Mouse (Mus musculus): Measurements from ENCODE around the gene Camk1.
A peak's percentile ranks its signal among the peaks of the same experiment; 100 is the strongest.

Gene Camk1

GRCm38 (mm10) chr6:113343177-113344092 is at the start of gene Camk1:
Camk1 (minus strand) TSS chr6:113343984.
- DNase-seq, result peak; percentile 87

GRCm38 (mm10) chr6:113392387-113393071 is 48.7 kb upstream of the Camk1 start:
- peak; percentile 38 for DNase-seq

- no peak for DNase-seq
These were observed 48.2 kb upstream of the Camk1 start for GRCm38 (mm10) chr6:113392015-113392386.

- no peak for DNase-seq
These were observed 46.9 kb upstream of the Camk1 start for GRCm38 (mm10) chr6:113390715-113391114.

- no peak for DNase-seq
These were observed 45.2 kb upstream of the Camk1 start, which contains the start of gene Ttll3 for GRCm38 (mm10) chr6:113388960-113389359. Ttll3 (plus strand) TSS chr6:113389260.

GRCm38 (mm10) chr6:113386025-113386424 is 42.2 kb upstream of the Camk1 start:
- DNase-seq, result no peak

GRCm38 (mm10) chr6:113385160-113385714 is 41.5 kb upstream of the Camk1 start:
- no peak for DNase-seq

GRCm38 (mm10) chr6:113384351-113384927 is 40.7 kb upstream of the Camk1 start:
- DNase-seq, result no peak

- no peak for DNase-seq
These were observed 36.7 kb upstream of the Camk1 start for GRCm38 (mm10) chr6:113380480-113380879.

- peak; percentile 44 for DNase-seq
These were observed 35.5 kb upstream of the Camk1 start for GRCm38 (mm10) chr6:113379246-113379645.

- peak; percentile 94 for DNase-seq
These were observed 34.0 kb upstream of the Camk1 start, which contains the start of the genes Tada3 and Arpc4 for GRCm38 (mm10) chr6:113377496-113378385. Tada3 (minus strand) TSS chr6:113377883. Arpc4 (plus strand) TSS chr6:113378115.

GRCm38 (mm10) chr6:113377172-113377495 is 33.4 kb upstream of the Camk1 start:
- no peak for DNase-seq

- no peak for DNase-seq
These were observed 29.7 kb upstream of the Camk1 start for GRCm38 (mm10) chr6:113373491-113373890.

- DNase-seq, result no peak
These were observed 26.6 kb upstream of the Camk1 start for GRCm38 (mm10) chr6:113370194-113370929.

- no peak for DNase-seq
These were observed 24.8 kb upstream of the Camk1 start for GRCm38 (mm10) chr6:113368577-113368976.

GRCm38 (mm10) chr6:113368124-113368523 is 24.3 kb upstream of the Camk1 start:
- no peak for DNase-seq

- DNase-seq, result no peak
These were observed 23.8 kb upstream of the Camk1 start for GRCm38 (mm10) chr6:113367574-113367973.

- no peak for DNase-seq
These were observed 22.9 kb upstream of the Camk1 start for GRCm38 (mm10) chr6:113366639-113367038.

- DNase-seq, result no peak
These were observed 20.8 kb upstream of the Camk1 start for GRCm38 (mm10) chr6:113364518-113365135.

GRCm38 (mm10) chr6:113362241-113362640 is 18.5 kb upstream of the Camk1 start:
- DNase-seq, result no peak

GRCm38 (mm10) chr6:113361476-113361875 is 17.7 kb upstream of the Camk1 start:
- no peak for DNase-seq

Measured in lung, postnatal 36 days (tissue).